Mouse (Mus musculus) E14TG2a.4 (cell line): ENCODE measurements around the gene Sfxn4.

Experiments
- CTCF ChIP-seq: conservative IDR thresholded peaks from 2 replicates; pipeline ENCODE4 v1.5.1; 2014; ENCODE audit warnings: low read length
- POU5F1 ChIP-seq: IDR thresholded peaks from 2 replicates; pipeline ENCODE4 v1.6.1; 2014; ENCODE audit warnings: low read length, borderline replicate concordance

- TF ChIP-seq CTCF (no peak), POU5F1 (no peak)
Measured at GRCm38 (mm10) chr19:60818677-60819076, 42.6 kb downstream of the Sfxn4 start.
